Comparison of ENCODE assay signal across 16 mouse cellular contexts in genomic region chr3:16358999-16359398, GRCm38 (mm10).
"Had no signal": no experiment of that assay in that cellular context is flagged by ENCODE, and none has a peak within 500 bp of the region (broad histone marks: within the 10 kb centered on the region; RNA-seq: fewer than 3 reads in every experiment).

No protein-coding gene starts in this region.

- H3K4me1 ChIP-seq: lung, embryonic 15.5 days; megakaryocyte, embryonic 14.5 days; midbrain, embryonic 13.5 days; midbrain, embryonic 15.5 days; neural tube, embryonic 12.5 days; stomach, embryonic 15.5 days had no signal

- H3K4me3 ChIP-seq: lung, embryonic 15.5 days; megakaryocyte, embryonic 14.5 days; midbrain, embryonic 13.5 days; midbrain, embryonic 15.5 days; neural tube, embryonic 12.5 days; stomach, embryonic 15.5 days had no signal

- H3K9ac ChIP-seq: lung, embryonic 15.5 days; midbrain, embryonic 13.5 days; midbrain, embryonic 15.5 days; neural tube, embryonic 12.5 days; stomach, embryonic 15.5 days had no signal

- H3K36me3 ChIP-seq: lung, embryonic 15.5 days; midbrain, embryonic 13.5 days; midbrain, embryonic 15.5 days; neural tube, embryonic 12.5 days; stomach, embryonic 15.5 days had no signal

- H3K27me3 ChIP-seq: lung, embryonic 15.5 days; megakaryocyte, embryonic 14.5 days; midbrain, embryonic 13.5 days; midbrain, embryonic 15.5 days; neural tube, embryonic 12.5 days; stomach, embryonic 15.5 days had no signal

- H3K27ac ChIP-seq: lung, embryonic 15.5 days; macrophage; midbrain, embryonic 13.5 days; midbrain, embryonic 15.5 days; neural tube, embryonic 12.5 days; stomach, embryonic 15.5 days; stomach, postnatal 0 days had no signal

- H3K4me2 ChIP-seq: lung, embryonic 15.5 days; midbrain, embryonic 11.5 days; midbrain, embryonic 13.5 days; midbrain, embryonic 15.5 days; neural tube, embryonic 12.5 days; stomach, embryonic 15.5 days had no signal

- H3K9me3 ChIP-seq: lung, embryonic 15.5 days; midbrain, embryonic 13.5 days; midbrain, embryonic 15.5 days; neural tube, embryonic 12.5 days; stomach, embryonic 15.5 days had no signal

- DNase-seq: lung, postnatal 14 days; lung, postnatal 36 days; right cerebral cortex, postnatal 14 days; thymus, adult 2 months; thymus, postnatal 25 days; thymus, postnatal 4 days had no signal

- ATAC-seq: lung, postnatal 0 days; midbrain, embryonic 13.5 days; midbrain, embryonic 15.5 days had no signal
